Mouse (Mus musculus) kidney, embryonic 14.5 days (tissue): ENCODE data around the gene Mmgt1. TPM values are rescaled to one million over a fixed set of nuclear protein-coding genes. Genes with fewer than 3 reads are reported as not detected.
A peak's percentile ranks its signal among the peaks of the same experiment; 100 is the strongest.

Experiments
- ATAC-seq: fragments of 200-750 bp; cut with Nextera tagmentation; 2 replicates; pipeline ENCODE4 v1.8.0; 2017; ENCODE audit warnings: moderate number of reproducible peaks, mild to moderate bottlenecking, moderate TSS enrichment, moderate library complexity; ENCODE audit not compliant: low FRiP score, low TSS enrichment
- H3K27ac ChIP-seq: fragments of 300-500 bp; sonication (generic); 2 replicates; pipeline ENCODE4 v1.5.1; 2014; ENCODE audit warnings: low read depth, mild to moderate bottlenecking, low read length, moderate library complexity, mixed read lengths
- H3K27me3 ChIP-seq: fragments of 300-500 bp; sonication (generic); 2 replicates; pipeline ENCODE4 v1.6.1; 2014; ENCODE audit warnings: mild to moderate bottlenecking, low read length; ENCODE audit not compliant: control insufficient read depth, insufficient read depth
- H3K36me3 ChIP-seq: fragments of 300-500 bp; sonication (generic); 2 replicates; pipeline ENCODE4 v1.6.1; 2014; ENCODE audit warnings: low read length, mixed read lengths; ENCODE audit not compliant: control insufficient read depth, insufficient read depth
- H3K4me1 ChIP-seq: fragments of 300-500 bp; sonication (generic); 2 replicates; pipeline ENCODE4 v1.6.1; 2014; ENCODE audit warnings: low read length, mixed read lengths; ENCODE audit not compliant: control insufficient read depth, insufficient read depth
- H3K4me2 ChIP-seq: fragments of 300-500 bp; sonication (generic); replicated peaks from 2 replicates; pipeline ENCODE4 v1.6.1; 2014; ENCODE audit warnings: low read depth, mild to moderate bottlenecking, low read length
- H3K4me3 ChIP-seq: fragments of 300-500 bp; sonication (generic); 2 replicates; pipeline ENCODE4 v1.5.1; 2014; ENCODE audit warnings: mild to moderate bottlenecking, low read length
- H3K9ac ChIP-seq: fragments of 300-500 bp; sonication (generic); 2 replicates; pipeline ENCODE4 v1.6.1; 2014; ENCODE audit warnings: low read depth, mild to moderate bottlenecking, low read length, moderate library complexity
- H3K9me3 ChIP-seq: fragments of 300-500 bp; sonication (generic); 2 replicates; pipeline ENCODE4 v1.6.1; 2016; ENCODE audit warnings: low read length; ENCODE audit not compliant: control insufficient read depth
- WGBS: fragments of 180-500 bp; shearing (Covaris S2); extraction: QIAGEN DNeasy Blood & Tissue Kit; methylation state at CpG from one replicate; pipeline ENCODE4 v1.1.7; 2014; 5-methylcytosine and 5-hydroxymethylcytosine counted together
- polyA plus RNA-seq: library from polyadenylated mRNA; unstranded; fragments of >200 nt; fragmentation: Nextera tagmentation; extraction: Ambion mirVana; gene quantifications from 2 replicates; pipeline ENCODE4 v1.2.1, GENCODE M21; 2014

Gene Mmgt1
- 18.8 and 33.5 TPM in 2 replicates for polyA plus RNA-seq

GRCm38 (mm10) chrX:56597887-56598640 lies at the start of gene Mmgt1:
TSS of gene Mmgt1 (minus strand) at chrX:56598069.
- Histone ChIP-seq H3K27me3 (no peaks in the 10 kb centered on the region), H3K4me3 (peak within 1 kb of the TSS; percentile 72), H3K36me3 (no peaks in the 10 kb centered on the region; the same call in 1 of the 2 replicates), H3K4me1 (no peaks in the 10 kb centered on the region), H3K27ac (no peak within 1 kb of the TSS), H3K4me2 (peak within 1 kb of the TSS; percentile 45), H3K9ac (peak within 1 kb of the TSS; percentile 75), H3K9me3 (no peaks in the 10 kb centered on the region)
- WGBS, result 21% methylated on average over 44 of the region's 44 CpGs
- ATAC-seq, result peak; percentile 99

GRCm38 (mm10) chrX:56640066-56640465 lies 42.2 kb upstream of the Mmgt1 start:
- ATAC-seq, result no peak
- no peaks in the 10 kb centered on the region for H3K9me3 ChIP-seq
- H3K9ac ChIP-seq, result no peak overlapping the region
- no peak overlapping the region for H3K4me3 ChIP-seq
- no peaks in the 10 kb centered on the region for H3K27me3 ChIP-seq
- no peaks in the 10 kb centered on the region for H3K4me1 ChIP-seq
- H3K36me3 ChIP-seq, result no peaks in the 10 kb centered on the region
- H3K27ac ChIP-seq, result no peak overlapping the region
- WGBS, result 24% methylated on average over 1 of the region's 1 CpGs
- no peak overlapping the region for H3K4me2 ChIP-seq

GRCm38 (mm10) chrX:56636185-56636584 lies 38.3 kb upstream of the Mmgt1 start:
- no peaks in the 10 kb centered on the region for H3K36me3 ChIP-seq

DNA sequence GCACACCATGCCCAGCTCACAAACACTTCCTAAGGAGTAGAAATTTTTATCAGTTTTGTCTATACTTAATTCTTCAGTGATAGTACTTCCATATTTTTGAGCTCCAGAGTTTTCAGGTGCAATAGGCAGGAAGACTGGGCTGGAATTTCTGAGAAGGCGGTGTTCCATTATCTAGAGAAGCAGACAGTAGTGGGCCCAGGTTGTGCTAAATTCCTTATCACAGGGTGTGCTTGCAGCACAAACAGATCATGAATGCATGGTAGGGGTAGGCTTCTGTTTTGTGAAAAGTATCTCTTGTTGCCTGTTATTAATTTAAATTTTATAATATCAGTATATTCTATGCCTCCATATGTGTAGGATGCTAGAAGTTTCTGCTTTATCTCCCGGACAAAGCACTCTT lies 17.4 kb upstream of the Mmgt1 start:
- 87% methylated on average over 2 of the region's 2 CpGs for WGBS
- ATAC-seq, result no peak
- H3K4me3 ChIP-seq, result no peak overlapping the region
- H3K4me1 ChIP-seq, result no peaks in the 10 kb centered on the region
- no peaks in the 10 kb centered on the region for H3K27me3 ChIP-seq
- H3K9me3 ChIP-seq, result no peaks in the 10 kb centered on the region
- no peak overlapping the region for H3K27ac ChIP-seq
- no peak overlapping the region for H3K4me2 ChIP-seq
- no peaks in the 10 kb centered on the region for H3K36me3 ChIP-seq
- no peak overlapping the region for H3K9ac ChIP-seq

More at GRCm38 (mm10) chrX:56636185-56636584, 38.3 kb upstream of the Mmgt1 start:
- WGBS, result 85% methylated on average over 5 of the region's 5 CpGs
- Histone ChIP-seq H3K4me2 (no peak overlapping the region), H3K4me3 (no peak overlapping the region), H3K9me3 (no peaks in the 10 kb centered on the region), H3K27ac (no peak overlapping the region), H3K9ac (no peak overlapping the region), H3K4me1 (no peaks in the 10 kb centered on the region), H3K27me3 (no peaks in the 10 kb centered on the region)
- no peak for ATAC-seq

- Histone ChIP-seq H3K4me3 (peak overlapping the region; percentile 57), H3K27me3 (no peaks in the 10 kb centered on the region), H3K9ac (peak overlapping the region; percentile 70; the same call in 1 of the 2 replicates), H3K9me3 (no peaks in the 10 kb centered on the region), H3K27ac (no peak overlapping the region), H3K4me2 (peak overlapping the region; percentile 40), H3K36me3 (no peaks in the 10 kb centered on the region), H3K4me1 (no peaks in the 10 kb centered on the region)
- ATAC-seq, result peak; percentile 11; the same call in 1 of the 2 replicates
- 30% methylated on average over 13 of the region's 13 CpGs for WGBS
Measured at GRCm38 (mm10) chrX:56610318-56610694, 12.4 kb upstream of the Mmgt1 start.

DNA sequence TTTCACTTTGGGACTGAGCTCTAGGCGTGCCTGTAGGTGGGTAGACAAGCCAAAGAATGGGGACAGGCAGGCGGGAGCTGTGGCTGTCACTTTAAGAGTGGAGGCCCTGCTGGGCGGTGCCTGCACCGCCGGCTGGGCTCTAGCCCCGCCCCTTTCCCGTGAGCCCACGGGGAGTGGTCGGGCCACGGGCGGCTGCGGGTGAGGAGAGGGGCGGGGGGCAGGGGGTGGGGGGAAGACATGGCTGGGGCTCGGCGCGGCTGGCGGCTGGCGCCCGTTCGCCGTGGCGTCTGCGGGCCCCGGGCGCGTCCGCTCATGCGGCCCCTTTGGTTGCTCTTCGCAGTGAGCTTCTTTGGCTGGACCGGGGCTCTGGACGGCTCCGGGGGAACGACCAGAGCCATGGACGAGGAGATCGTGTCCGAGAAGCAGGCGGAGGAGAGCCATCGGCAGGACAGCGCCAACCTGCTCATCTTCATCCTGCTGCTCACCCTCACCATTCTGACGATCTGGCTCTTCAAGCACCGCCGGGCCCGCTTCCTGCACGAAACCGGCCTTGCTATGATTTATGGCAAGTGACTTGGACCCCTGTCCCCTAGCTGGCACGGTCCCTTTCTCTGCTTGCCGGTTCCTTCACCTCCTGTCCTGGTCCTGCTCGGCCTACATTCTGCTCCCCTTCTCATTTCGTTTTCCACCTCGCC lies 11.9 kb upstream of the Mmgt1 start, which contains the start of gene Slc9a6:
Slc9a6 (plus strand) TSS at position 135 of the 695 bp plus-strand sequence.
- 11% methylated on average over 19 of the region's 50 CpGs for WGBS
- no peak within 1 kb of the TSS for H3K27ac ChIP-seq
- no peaks in the 10 kb centered on the region for H3K36me3 ChIP-seq
- no peaks in the 10 kb centered on the region for H3K9me3 ChIP-seq
- ATAC-seq, result peak; percentile 99
- peak within 1 kb of the TSS; percentile 57 for H3K4me3 ChIP-seq
- peak within 1 kb of the TSS; percentile 70 for H3K9ac ChIP-seq
- no peaks in the 10 kb centered on the region for H3K27me3 ChIP-seq
- no peaks in the 10 kb centered on the region for H3K4me1 ChIP-seq
- peak within 1 kb of the TSS; percentile 40 for H3K4me2 ChIP-seq

- Histone ChIP-seq H3K4me1 (no peaks in the 10 kb centered on the region), H3K27ac (no peak overlapping the region), H3K27me3 (no peaks in the 10 kb centered on the region), H3K4me2 (peak overlapping the region; percentile 40), H3K9me3 (no peaks in the 10 kb centered on the region), H3K9ac (no peak overlapping the region), H3K4me3 (peak overlapping the region; percentile 57), H3K36me3 (no peaks in the 10 kb centered on the region)
- no peak; the same call in 1 of the 2 replicates for ATAC-seq
- WGBS, result 32% methylated on average over 7 of the region's 7 CpGs
Measured at GRCm38 (mm10) chrX:56609285-56609622, 11.4 kb upstream of the Mmgt1 start.

DNA sequence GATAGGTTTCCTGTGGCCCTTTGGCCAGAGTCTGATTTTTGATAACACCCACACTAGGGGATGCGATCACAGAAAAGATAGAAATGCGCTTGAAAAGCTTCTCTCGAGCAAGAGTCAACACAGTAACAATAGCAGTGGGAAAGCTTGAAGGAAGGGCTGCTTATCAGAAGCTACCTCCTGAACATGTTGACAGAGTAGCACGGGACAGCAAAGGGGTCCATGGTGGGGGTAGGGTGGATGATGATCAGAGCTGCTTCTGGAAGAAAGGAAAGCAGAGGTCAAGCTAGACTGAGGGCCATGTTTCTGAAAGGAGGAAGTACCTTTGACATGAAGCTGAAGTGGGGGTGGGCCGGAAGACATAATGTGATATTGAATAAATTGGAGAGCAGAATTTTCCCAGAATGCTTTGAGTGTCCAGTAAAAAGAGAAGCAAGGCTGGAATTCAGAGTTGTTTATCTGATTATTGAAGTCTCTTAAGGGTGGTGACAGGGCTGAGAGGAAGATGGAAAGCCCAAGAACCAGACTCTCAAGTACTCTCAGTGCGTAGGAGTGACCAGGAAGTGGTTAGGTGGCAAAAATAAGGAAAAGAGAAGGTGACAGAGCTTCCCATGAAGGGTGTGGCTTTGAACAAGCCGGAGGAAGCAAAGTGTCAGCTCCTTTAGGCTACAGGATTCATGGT lies 9.3 kb upstream of the Mmgt1 start:
- 79% methylated on average over 7 of the region's 7 CpGs for WGBS
- no peak for ATAC-seq
- Histone ChIP-seq H3K9me3 (no peaks in the 10 kb centered on the region), H3K27me3 (no peaks in the 10 kb centered on the region), H3K36me3 (no peaks in the 10 kb centered on the region), H3K4me2 (no peak overlapping the region), H3K27ac (no peak overlapping the region), H3K9ac (no peak overlapping the region), H3K4me3 (no peak overlapping the region), H3K4me1 (no peaks in the 10 kb centered on the region)
